Mouse (Mus musculus): ENCODE data around the gene Mr1. TPM values are rescaled to one million over a fixed set of nuclear protein-coding genes. Genes with fewer than 3 reads are reported as not detected.

Mr1 gene
- polyA plus RNA-seq, 1 experiment: 1.1 TPM

GRCm38 (mm10) chr1:155098486-155099279 lies 47.9 kb downstream of the Mr1 start:
- peak overlapping the region; percentile 99 for H3K4me3 ChIP-seq (replicated peaks)
- no peak for TF ChIP-seq GATA1 (IDR thresholded peaks at IDR 0.05; ENCODE audit: borderline replicate concordance, low read length)
- no peak for TF ChIP-seq FLI1 (IDR thresholded peaks at IDR 0.05; ENCODE audit: low read length)

DNA sequence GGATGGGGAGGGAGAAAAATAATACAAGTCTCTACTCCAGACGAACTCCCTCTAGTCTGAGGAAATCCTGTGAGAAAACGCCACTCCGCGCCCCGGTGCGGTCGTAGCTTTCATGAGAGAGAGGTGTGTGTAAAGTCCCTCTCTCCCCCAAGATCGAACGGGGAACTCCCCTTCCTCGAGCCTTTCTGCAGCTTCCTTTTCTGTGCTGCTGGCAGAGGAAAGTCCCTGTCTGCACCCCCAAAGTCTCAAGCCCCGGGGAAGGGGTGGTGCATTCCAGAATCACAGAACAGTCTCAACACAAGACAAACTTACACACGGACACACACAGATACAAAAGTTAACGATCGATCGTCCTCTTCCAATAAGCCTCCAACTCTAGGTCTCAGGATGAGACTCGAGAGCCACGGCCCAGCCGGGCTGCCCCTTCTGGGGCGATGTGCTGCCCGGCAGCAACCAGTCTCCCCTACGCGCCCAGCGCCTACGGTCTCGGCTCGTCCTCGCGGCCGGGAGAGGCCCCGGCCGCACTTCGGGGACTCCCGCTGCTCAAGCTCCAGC lies 48.6 kb downstream of the Mr1 start:
- peaks cover 13% of the 10 kb centered on the region for H3K36me3 ChIP-seq (replicated peaks; ENCODE audit: low read length)
- peaks cover 33% of the 10 kb centered on the region for H3K4me1 ChIP-seq
- no peak for TF ChIP-seq GATA1 (IDR thresholded peaks at IDR 0.05; ENCODE audit: borderline replicate concordance, low read length)
- no peak for TF ChIP-seq FLI1 (IDR thresholded peaks at IDR 0.05; ENCODE audit: low read length)
- H3K27me3 ChIP-seq (replicated peaks): peaks cover 3% of the 10 kb centered on the region
- H3K9me3 ChIP-seq: no peaks in the 10 kb centered on the region
- H3K4me3 ChIP-seq (replicated peaks): peak overlapping the region; percentile 99

More at GRCm38 (mm10) chr1:155098486-155099279, 47.9 kb downstream of the Mr1 start:
- H3K36me3 ChIP-seq (replicated peaks; ENCODE audit: low read length): peaks cover 13% of the 10 kb centered on the region
- H3K4me1 ChIP-seq: peaks cover 26% of the 10 kb centered on the region
- H3K27me3 ChIP-seq (replicated peaks): peaks cover 3% of the 10 kb centered on the region
- H3K9me3 ChIP-seq: no peaks in the 10 kb centered on the region

GRCm38 (mm10) chr1:155097354-155097753 lies 49.3 kb downstream of the Mr1 start:
- H3K36me3 ChIP-seq (replicated peaks; ENCODE audit: low read length): peaks cover 13% of the 10 kb centered on the region
- TF ChIP-seq FLI1 (IDR thresholded peaks at IDR 0.05; ENCODE audit: low read length): no peak
- no peak for TF ChIP-seq GATA1 (IDR thresholded peaks at IDR 0.05; ENCODE audit: borderline replicate concordance, low read length)
- H3K4me3 ChIP-seq (replicated peaks): peak overlapping the region; percentile 99
- H3K9me3 ChIP-seq: no peaks in the 10 kb centered on the region
- H3K4me1 ChIP-seq: peaks cover 39% of the 10 kb centered on the region
- H3K27me3 ChIP-seq (replicated peaks): no peaks in the 10 kb centered on the region

DNA sequence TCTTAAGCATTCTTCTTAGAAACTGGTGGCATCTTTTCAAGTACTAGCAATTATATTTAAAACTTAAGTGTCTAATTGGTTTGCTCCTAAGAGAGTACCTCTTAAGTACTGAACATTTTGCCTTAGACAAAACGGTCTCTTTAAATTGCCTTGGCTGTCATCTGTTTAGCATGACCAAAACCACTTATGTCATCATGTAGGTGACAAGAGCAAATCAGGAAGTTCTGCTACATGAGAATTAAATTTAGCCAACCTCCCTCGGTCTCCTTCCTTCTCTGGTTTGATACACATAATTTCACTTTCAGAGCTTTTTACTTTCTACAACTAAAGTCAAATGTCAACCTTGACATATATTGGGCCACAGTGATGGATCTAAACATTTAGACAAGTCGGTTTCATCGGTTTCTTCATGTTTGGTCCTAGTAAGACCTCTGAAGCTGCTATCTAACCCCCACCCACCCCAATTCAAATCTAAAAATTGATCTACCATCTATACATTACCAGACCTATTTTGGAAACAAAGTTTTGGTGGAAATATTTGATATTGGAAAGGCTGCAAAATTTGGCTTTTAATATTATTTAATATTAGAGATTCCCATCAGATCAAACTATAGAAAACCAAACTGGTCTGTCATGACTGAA lies 49.9 kb downstream of the Mr1 start:
- Histone ChIP-seq H3K9me3 (no peaks in the 10 kb centered on the region), H3K4me1 (peaks cover 46% of the 10 kb centered on the region), H3K4me3 (replicated peaks) (peak overlapping the region; percentile 99), H3K36me3 (replicated peaks; ENCODE audit: low read length) (peaks cover 13% of the 10 kb centered on the region), H3K27me3 (replicated peaks) (no peaks in the 10 kb centered on the region)
- TF ChIP-seq FLI1 (IDR thresholded peaks at IDR 0.05; ENCODE audit: low read length) (no peak), GATA1 (IDR thresholded peaks at IDR 0.05; ENCODE audit: borderline replicate concordance, low read length) (no peak)

GRCm38 (mm10) chr1:155093971-155094707 lies 52.5 kb downstream of the Mr1 start:
- Histone ChIP-seq H3K4me1 (peaks cover 62% of the 10 kb centered on the region), H3K27me3 (replicated peaks) (no peaks in the 10 kb centered on the region), H3K9me3 (no peaks in the 10 kb centered on the region), H3K4me3 (replicated peaks) (no peak overlapping the region), H3K36me3 (replicated peaks; ENCODE audit: low read length) (peaks cover 13% of the 10 kb centered on the region)
- TF ChIP-seq GATA1 (IDR thresholded peaks at IDR 0.05; ENCODE audit: borderline replicate concordance, low read length) (no peak), FLI1 (IDR thresholded peaks at IDR 0.05; ENCODE audit: low read length) (no peak)

DNA sequence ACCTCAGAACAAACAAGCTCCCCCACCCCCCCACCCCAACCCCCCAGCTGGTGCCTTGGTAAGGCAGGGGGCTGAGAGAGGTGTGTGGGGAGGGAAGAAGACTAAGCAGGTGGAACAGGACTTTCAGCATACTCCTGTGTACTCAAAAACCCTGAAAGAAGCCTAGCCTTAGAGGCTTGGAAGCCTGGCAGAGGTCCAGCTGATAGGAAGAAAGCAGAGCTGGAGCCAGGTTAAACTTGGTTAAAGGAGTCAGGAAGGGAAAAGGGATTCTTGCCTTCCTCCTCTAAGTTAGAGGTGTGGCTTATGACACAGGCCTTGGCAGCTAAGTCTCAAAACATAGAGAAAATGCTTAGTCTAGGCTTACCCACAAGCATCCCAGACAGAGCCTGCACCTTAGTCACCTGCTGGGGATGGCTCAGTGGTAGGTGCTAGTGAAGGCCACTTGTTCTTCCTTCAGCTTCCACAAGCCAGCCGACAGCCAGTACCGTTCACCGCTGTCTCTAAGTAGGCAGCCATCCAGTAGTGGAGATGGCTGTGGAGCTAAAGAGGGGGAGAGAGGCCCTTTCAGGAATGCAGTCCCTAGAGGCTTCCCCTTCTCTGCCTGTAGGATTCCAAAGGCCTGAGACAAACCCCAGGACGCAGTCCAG lies 53.3 kb downstream of the Mr1 start:
- no peaks in the 10 kb centered on the region for H3K9me3 ChIP-seq
- no peak overlapping the region for H3K4me3 ChIP-seq (replicated peaks)
- no peaks in the 10 kb centered on the region for H3K27me3 ChIP-seq (replicated peaks)
- H3K36me3 ChIP-seq (replicated peaks; ENCODE audit: low read length): peaks cover 13% of the 10 kb centered on the region
- TF ChIP-seq GATA1 (IDR thresholded peaks at IDR 0.05; ENCODE audit: borderline replicate concordance, low read length) (no peak), FLI1 (IDR thresholded peaks at IDR 0.05; ENCODE audit: low read length) (no peak)
- H3K4me1 ChIP-seq: peaks cover 71% of the 10 kb centered on the region

GRCm38 (mm10) chr1:155091842-155092800 lies 54.5 kb downstream of the Mr1 start:
- Histone ChIP-seq H3K27me3 (replicated peaks) (no peaks in the 10 kb centered on the region), H3K36me3 (replicated peaks; ENCODE audit: low read length) (peaks cover 13% of the 10 kb centered on the region), H3K4me1 (peaks cover 83% of the 10 kb centered on the region), H3K9me3 (no peaks in the 10 kb centered on the region), H3K4me3 (replicated peaks) (no peak overlapping the region)
- TF ChIP-seq GATA1 (IDR thresholded peaks at IDR 0.05; ENCODE audit: borderline replicate concordance, low read length) (no peak), FLI1 (IDR thresholded peaks at IDR 0.05; ENCODE audit: low read length) (no peak)

- Histone ChIP-seq H3K27me3 (replicated peaks) (no peaks in the 10 kb centered on the region), H3K9me3 (no peaks in the 10 kb centered on the region), H3K4me3 (replicated peaks) (no peak overlapping the region), H3K36me3 (replicated peaks; ENCODE audit: low read length) (peaks cover 13% of the 10 kb centered on the region), H3K4me1 (peaks cover 85% of the 10 kb centered on the region)
- no peak for TF ChIP-seq FLI1 (IDR thresholded peaks at IDR 0.05; ENCODE audit: low read length)
These were observed 55.2 kb downstream of the Mr1 start for GRCm38 (mm10) chr1:155091374-155091841.
